ENCODE assay signal across 9 mouse cellular contexts in the genomic region with DNA sequence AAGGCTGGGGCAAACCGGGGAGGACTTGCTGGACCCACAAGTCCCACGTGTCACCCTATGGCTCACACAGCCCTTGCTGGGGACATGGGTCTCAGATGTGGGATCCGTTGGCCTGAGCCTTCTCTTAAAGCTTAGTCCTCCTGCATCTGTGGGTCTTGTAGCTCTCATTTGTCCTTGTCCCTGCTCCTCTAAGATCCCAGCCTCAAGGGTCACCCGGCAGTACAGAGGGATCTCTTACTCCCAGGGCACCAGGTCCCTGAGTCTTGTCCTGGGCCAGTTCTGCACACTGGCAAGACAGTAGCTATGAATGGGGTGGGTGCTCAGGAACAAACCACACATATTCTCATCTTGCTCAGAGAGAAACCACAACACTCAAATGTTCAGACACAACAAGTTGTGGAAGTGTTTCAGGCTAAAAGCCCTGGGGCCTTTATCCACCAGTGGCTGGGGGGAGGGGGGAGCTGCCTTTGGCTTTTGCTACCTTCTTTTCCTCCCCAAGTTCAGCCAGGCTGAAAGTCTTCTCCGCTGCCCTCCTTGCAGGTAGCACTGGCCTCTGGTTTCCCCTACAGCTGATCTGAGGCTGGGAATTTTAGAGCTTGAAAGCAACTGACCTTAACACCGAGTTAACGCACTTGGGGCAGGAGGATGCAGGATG. TPM values are rescaled to one million over a fixed set of nuclear protein-coding genes. Genes with fewer than 3 reads are reported as not detected.
DNase-seq lines count a peak whose midpoint lies in the region; ATAC-seq and TF ChIP-seq lines count a peak whose summit lies in the region.
"Had no signal": no experiment of that assay in that cellular context is flagged by ENCODE, and none has a peak within 500 bp of the region (broad histone marks: within the 10 kb centered on the region; RNA-seq: fewer than 3 reads in every experiment).

TSS of gene Ntn5 (plus strand) at position 627 of the 655 bp plus-strand sequence.

- H3K36me3 ChIP-seq in intestine, embryonic 15.5 days: no peaks in the 10 kb centered on the region
- no peaks in the 10 kb centered on the region for H3K36me3 ChIP-seq in intestine, postnatal 0 days (ENCODE audit: control insufficient read depth, insufficient read depth)
- no peaks in the 10 kb centered on the region for H3K36me3 ChIP-seq in embryonic facial prominence, embryonic 12.5 days
- H3K36me3 ChIP-seq in limb, embryonic 12.5 days: no peaks in the 10 kb centered on the region

- H3K4me3 ChIP-seq in intestine, embryonic 15.5 days (replicated peaks): no peak within 1 kb of the TSS
- H3K4me3 ChIP-seq in intestine, postnatal 0 days (ENCODE audit: low read depth, low read length): no peak within 1 kb of the TSS
- no peak within 1 kb of the TSS for H3K4me3 ChIP-seq in embryonic facial prominence, embryonic 12.5 days
- no peak within 1 kb of the TSS for H3K4me3 ChIP-seq in limb, embryonic 12.5 days (replicated peaks)

- 0 out of 2 replicates have a peak within 1 kb of the TSS, but pooled peaks have one; percentile 36 for H3K9ac ChIP-seq in intestine, embryonic 15.5 days
- no peak within 1 kb of the TSS for H3K9ac ChIP-seq in intestine, postnatal 0 days (ENCODE audit: low read depth, low read length)
- H3K9ac ChIP-seq in embryonic facial prominence, embryonic 12.5 days: no peak within 1 kb of the TSS
- H3K9ac ChIP-seq in limb, embryonic 12.5 days (replicated peaks): 0 out of 2 replicates have a peak within 1 kb of the TSS, but pooled peaks have one; percentile 18
- H3K9ac ChIP-seq: liver, embryonic 14.5 days had no signal

- no peak for TF ChIP-seq CTCF in intestine, postnatal 0 days (IDR thresholded peaks at IDR 0.05; ENCODE audit: low read depth)

- DNase-seq in CD4-positive helper T cell, adult 2 months (ENCODE audit: low read depth, low spot score): peak; percentile 41
- DNase-seq in frontal cortex, postnatal 14 days (ENCODE audit: low spot score in 2 of 2): no peak
- no peak for DNase-seq in right cerebral cortex, adult 18-20 months
- no peak for DNase-seq in kidney, adult 8-10 months

- H3K27me3 ChIP-seq in intestine, embryonic 15.5 days (replicated peaks): no peaks in the 10 kb centered on the region; the same call in 1 of the 2 replicates
- peaks cover 25% of the 10 kb centered on the region for H3K27me3 ChIP-seq in intestine, postnatal 0 days (replicated peaks; ENCODE audit: control insufficient read depth, insufficient read depth, low read length)
- H3K27me3 ChIP-seq in embryonic facial prominence, embryonic 12.5 days: 0 out of 2 replicates have a peak, but pooled peaks cover 6% of the 10 kb centered on the region
- H3K27me3 ChIP-seq in limb, embryonic 12.5 days: 0 out of 2 replicates have a peak, but pooled peaks cover 6% of the 10 kb centered on the region

- no peak within 1 kb of the TSS for H3K27ac ChIP-seq in intestine, embryonic 15.5 days
- no peak within 1 kb of the TSS for H3K27ac ChIP-seq in intestine, postnatal 0 days (ENCODE audit: low read depth, low read length)
- H3K27ac ChIP-seq in embryonic facial prominence, embryonic 12.5 days: peak within 1 kb of the TSS; percentile 80; the same call in 1 of the 2 replicates
- H3K27ac ChIP-seq in limb, embryonic 12.5 days: no peak within 1 kb of the TSS; the same call in 1 of the 2 replicates
- H3K27ac ChIP-seq: liver, embryonic 14.5 days had no signal

- no peaks in the 10 kb centered on the region for H3K9me3 ChIP-seq in intestine, embryonic 15.5 days
- no peaks in the 10 kb centered on the region for H3K9me3 ChIP-seq in intestine, postnatal 0 days (ENCODE audit: control insufficient read depth)
- H3K9me3 ChIP-seq in embryonic facial prominence, embryonic 12.5 days: no peaks in the 10 kb centered on the region
- H3K9me3 ChIP-seq in limb, embryonic 12.5 days: no peaks in the 10 kb centered on the region

- H3K4me1 ChIP-seq in intestine, embryonic 15.5 days (replicated peaks): peaks cover 34% of the 10 kb centered on the region
- H3K4me1 ChIP-seq in intestine, postnatal 0 days (replicated peaks; ENCODE audit: control insufficient read depth, insufficient read depth, low read length): peaks cover 3% of the 10 kb centered on the region; the same call in 1 of the 2 replicates
- H3K4me1 ChIP-seq in embryonic facial prominence, embryonic 12.5 days: peaks cover 26% of the 10 kb centered on the region
- H3K4me1 ChIP-seq in limb, embryonic 12.5 days (replicated peaks): peaks cover 21% of the 10 kb centered on the region

- no peak within 1 kb of the TSS for H3K4me2 ChIP-seq in intestine, embryonic 15.5 days (replicated peaks)
- H3K4me2 ChIP-seq in intestine, postnatal 0 days (replicated peaks; ENCODE audit: low read depth): no peak within 1 kb of the TSS
- H3K4me2 ChIP-seq in embryonic facial prominence, embryonic 12.5 days (replicated peaks): peak within 1 kb of the TSS; percentile 23; the same call in 1 of the 2 replicates
- H3K4me2 ChIP-seq in limb, embryonic 12.5 days: peak within 1 kb of the TSS; percentile 40; the same call in 1 of the 2 replicates

- no peak for ATAC-seq in intestine, embryonic 15.5 days
- no peak for ATAC-seq in intestine, postnatal 0 days
- ATAC-seq in embryonic facial prominence, embryonic 12.5 days (ENCODE audit: insufficient number of reproducible peaks, insufficient read depth, low FRiP score, low TSS enrichment): no peak
- no peak for ATAC-seq in limb, embryonic 12.5 days (ENCODE audit: insufficient number of reproducible peaks, insufficient read depth, low FRiP score, low TSS enrichment, low read depth)

- 80% methylated on average over 7 of the region's 7 CpGs for WGBS in intestine, embryonic 15.5 days
- WGBS in intestine, postnatal 0 days: 84% methylated on average over 7 of the region's 7 CpGs
- 70% methylated on average over 7 of the region's 7 CpGs for WGBS in embryonic facial prominence, embryonic 12.5 days
- WGBS in limb, embryonic 12.5 days: 77% methylated on average over 7 of the region's 7 CpGs

RNA-seq across cellular contexts. Expression of gene Ntn5, which starts in this region (rescaled TPM):
- polyA plus RNA-seq in intestine, embryonic 15.5 days (2015; fragmentation: Nextera tagmentation; extraction: Ambion mirVana): 0.73 TPM in 2 replicates
- polyA plus RNA-seq in intestine, postnatal 0 days (2015; fragmentation: Nextera tagmentation; extraction: Ambion mirVana): 0.10 and 0.20 TPM in 2 replicates
- polyA plus RNA-seq in embryonic facial prominence, embryonic 12.5 days (2016; fragmentation: Nextera tagmentation; extraction: Ambion mirVana): 0.67 and 0.73 TPM in 2 replicates
- polyA plus RNA-seq in limb, embryonic 12.5 days (2016; fragmentation: Nextera tagmentation; extraction: Ambion mirVana): 0.13 and 0.23 TPM in 2 replicates
- polyA plus RNA-seq: liver, embryonic 14.5 days had no signal

Comparison
In these comparisons a context has a peak if more than half of its experiments do, and no peak if none do; other contexts are left out.
1. H3K9ac ChIP-seq: peak in intestine, embryonic 15.5 days (single experiment) and limb, embryonic 12.5 days (single experiment); none in intestine, postnatal 0 days (single experiment) and embryonic facial prominence, embryonic 12.5 days (single experiment).
2. H3K4me2 ChIP-seq: peak in embryonic facial prominence, embryonic 12.5 days (single experiment) and limb, embryonic 12.5 days (single experiment); none in intestine, embryonic 15.5 days (single experiment) and intestine, postnatal 0 days (single experiment).